Mouse (Mus musculus): ENCODE measurements at regions not wholly inside any gene's neighbourhood (a gene's known extent, or its start where the extent isn't known, plus 50 kb on each side); places are given as distances from the start of the nearest gene placed in this dataset.
A peak's percentile ranks its signal among the peaks of the same experiment; 100 is the strongest.

DNA sequence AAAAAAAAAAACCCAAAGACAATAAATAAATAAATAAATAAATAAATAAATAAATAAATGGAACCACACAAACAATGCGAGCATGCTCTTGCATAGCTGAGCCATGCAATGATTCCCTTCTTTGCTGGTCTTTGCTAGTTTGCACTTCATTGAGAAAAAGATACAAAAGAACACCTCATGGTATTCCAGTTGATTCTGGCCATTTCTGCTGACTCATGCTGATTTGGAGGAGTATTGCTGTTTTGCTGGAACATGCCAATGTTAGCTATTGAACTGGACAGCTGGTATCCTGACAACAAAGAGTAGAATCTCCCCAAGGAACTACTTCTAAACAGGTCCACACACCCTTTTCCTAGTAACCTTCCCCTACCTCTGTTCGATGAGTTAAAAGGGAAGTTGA is 60.2 kb downstream of the Htr1a start:
- no peak for DNase-seq

DNA sequence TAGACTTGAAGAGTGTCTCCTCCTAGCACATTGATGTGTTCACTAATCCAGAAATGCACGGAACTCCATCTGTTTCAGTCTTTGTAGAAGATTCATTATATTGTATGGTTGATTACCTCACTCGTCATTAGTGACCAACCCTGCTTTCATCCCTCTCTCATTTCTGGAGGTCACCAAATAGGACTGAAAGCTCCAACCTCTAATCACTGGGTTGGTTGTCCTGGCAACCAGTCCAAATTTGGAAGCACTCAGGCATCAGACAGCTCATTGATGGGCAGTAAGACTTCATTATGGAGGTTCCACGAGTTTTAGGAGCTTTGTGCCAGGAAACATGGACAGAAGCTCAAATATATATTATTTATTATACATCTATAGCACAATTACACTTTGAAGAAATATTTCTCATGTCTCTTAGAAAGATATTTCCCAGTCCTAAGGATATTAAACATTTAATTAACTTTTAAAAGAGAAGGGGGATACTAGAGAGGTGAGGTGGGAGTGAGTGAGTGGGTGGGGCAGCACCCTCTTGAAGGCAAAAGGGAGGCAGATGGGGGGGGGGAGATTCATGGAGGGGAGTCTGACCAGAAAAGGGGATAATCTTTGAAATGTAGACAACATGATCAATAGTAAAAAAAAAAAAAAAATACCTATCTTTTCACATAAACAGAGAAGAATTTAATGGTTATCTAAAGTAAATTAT is 94.7 kb downstream of the Htr1a start:
- DNase-seq: peak; percentile 85

DNA sequence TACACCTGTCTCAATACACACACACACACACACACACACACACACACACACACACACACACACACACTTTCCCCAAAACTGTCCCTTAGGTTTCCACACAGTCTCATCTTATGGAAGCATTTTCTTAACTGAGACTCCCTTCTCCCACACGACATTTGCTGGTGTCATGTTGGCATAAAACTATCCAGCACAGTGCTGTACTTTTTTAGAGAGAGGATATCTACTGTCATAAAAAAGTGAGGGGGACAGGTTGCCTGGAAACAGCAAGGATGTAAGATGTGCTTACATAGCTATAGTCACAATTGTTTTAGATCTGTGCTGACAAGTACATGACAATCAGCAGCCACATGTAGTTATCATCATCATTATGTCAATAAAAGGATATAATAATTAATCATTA is 129.8 kb downstream of the Htr1a start:
- no peak for DNase-seq

DNA sequence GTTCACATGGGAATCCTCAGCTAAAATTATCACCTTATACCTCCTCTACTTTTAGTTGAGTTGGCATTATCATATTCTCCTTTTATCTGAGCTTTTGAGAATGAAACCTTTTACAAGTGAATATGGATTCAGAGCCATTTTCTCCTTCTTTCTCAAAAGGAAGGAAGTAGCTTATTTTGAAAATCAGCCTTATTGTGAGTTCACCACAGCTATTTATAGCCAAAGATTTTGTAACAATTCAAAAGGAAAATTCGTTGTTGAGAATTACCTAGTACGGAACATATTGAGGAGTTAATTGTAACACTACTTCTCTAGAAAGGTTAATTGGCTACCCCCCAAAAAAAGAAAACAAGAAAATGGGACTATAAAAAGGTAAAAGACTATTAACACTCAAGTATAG is 163.0 kb downstream of the Htr1a start:
- DNase-seq: no peak

DNA sequence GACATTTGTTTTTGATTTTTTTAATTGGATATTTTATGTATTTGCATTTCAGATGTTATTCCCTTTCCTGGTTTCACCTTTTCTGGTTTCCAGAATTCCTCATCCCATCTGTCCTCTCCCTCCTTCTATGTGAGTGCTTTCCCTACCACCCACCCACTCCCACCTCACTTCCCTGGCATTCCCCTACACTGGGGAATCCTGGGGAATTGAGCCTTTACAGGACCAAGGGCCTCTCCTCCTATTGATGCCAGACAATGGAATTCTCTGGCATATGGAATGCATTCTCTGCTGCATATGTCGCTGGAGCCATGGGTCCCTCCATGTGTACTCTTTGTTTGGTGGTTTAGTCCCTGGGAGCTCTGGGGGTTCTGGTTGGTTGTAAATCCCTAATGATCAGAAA is 175.9 kb downstream of the Htr1a start:
- DNase-seq: no peak

DNA sequence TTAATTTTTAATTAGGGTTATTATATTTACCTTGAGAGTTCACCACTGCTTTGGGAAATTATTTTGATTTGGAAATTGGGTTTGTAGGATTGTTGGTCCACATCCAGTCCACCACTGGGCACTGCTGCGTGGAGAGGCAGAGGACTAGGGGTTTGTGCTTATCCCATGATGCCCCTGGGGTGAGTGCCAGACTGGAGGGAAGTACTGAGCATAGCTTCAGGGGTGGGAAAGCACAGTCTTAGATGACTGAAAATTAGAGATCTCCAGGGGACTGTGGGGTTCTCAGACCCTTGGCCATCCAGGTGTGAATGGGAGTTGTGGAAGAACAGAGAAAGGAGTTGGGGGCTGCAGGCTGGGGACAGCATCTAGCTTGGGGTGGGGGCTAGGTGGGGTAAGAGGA is 177.4 kb downstream of the Htr1a start:
- no peak for DNase-seq

DNA sequence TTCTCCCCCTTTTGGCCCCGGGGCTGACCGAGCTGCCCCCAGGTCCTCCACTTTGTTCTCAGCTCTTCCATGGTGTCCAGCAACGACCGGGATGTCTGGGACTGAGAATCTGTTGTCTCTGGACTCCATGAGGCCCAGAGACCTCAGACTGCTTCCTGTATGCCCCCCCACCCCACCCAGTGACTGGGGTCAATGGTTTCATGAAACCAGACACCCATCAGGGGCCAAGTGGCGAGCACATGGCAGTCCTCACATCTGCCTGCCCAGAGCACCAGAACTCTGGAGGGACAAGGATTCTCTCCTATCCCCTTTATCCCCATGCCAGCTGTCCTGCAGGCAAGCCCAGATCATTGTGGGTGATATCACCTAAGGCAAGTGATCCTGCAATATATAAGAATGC is 185.2 kb downstream of the Htr1a start:
- DNase-seq: no peak

DNA sequence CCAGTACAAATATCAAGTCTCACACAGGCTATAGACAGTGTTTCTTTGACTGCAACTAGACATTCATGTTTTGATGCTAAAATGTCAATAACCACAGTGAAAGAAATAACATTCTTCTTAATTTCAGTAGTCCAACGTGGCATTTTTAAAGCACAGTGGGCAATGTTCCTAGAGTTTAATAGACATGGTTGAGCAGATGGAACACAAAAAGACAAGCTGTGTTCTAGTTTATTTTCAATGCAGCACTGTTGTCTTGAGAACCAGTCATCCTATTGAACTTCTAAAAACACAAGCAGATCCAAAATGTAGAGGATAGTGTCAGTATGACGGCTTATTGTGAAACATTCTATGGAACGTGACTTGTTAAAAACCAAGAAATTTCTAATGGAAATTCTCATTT is 205.2 kb downstream of the Htr1a start:
- DNase-seq: no peak
